Mouse (Mus musculus): ENCODE data around the gene Gm20696. TPM values are rescaled to one million over a fixed set of nuclear protein-coding genes. Genes with fewer than 3 reads are reported as not detected.

Gene Gm20696
- polyA plus RNA-seq, 1 experiment from 2014 or later: 3.0 TPM

DNA sequence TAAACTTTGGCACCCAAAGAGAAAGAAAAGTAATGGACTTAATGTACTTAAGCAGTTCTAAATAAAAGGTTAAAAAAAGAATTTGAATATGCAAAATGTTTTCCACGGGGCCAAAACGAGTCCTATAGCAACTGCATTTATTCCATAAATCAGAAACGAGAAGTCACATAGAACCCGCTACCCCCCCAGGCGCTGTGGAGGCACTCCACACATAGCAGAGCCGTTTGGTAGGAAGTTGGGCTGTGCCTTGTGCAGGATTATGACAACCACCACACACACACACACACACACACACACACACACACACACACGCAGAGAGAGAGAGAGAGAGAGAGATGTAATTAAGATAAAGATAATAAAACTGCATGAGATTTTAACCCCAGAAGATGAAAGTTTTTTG lies 46.1 kb downstream of the Gm20696 start:
- Histone ChIP-seq H3K4me1 (ENCODE audit: control insufficient read depth, insufficient read depth, low read length) (peaks cover 1% of the 10 kb centered on the region), H3K9me3 (ENCODE audit: control insufficient read depth, low read length) (no peaks in the 10 kb centered on the region), H3K36me3 (ENCODE audit: control insufficient read depth, insufficient read depth, low read length) (no peaks in the 10 kb centered on the region), H3K4me3 (ENCODE audit: low read depth, low read length) (no peak overlapping the region), H3K27me3 (ENCODE audit: control insufficient read depth, insufficient read depth, low read length) (no peaks in the 10 kb centered on the region), H3K27ac (ENCODE audit: low read depth, low read length) (no peak overlapping the region), H3K9ac (replicated peaks; ENCODE audit: low read depth, low read length) (no peak overlapping the region), H3K4me2 (ENCODE audit: low read depth, low read length) (no peak overlapping the region)
- WGBS: 75% methylated on average over 7 of the region's 7 CpGs
- no peak for ATAC-seq (ENCODE audit: low read depth)

GRCm38 (mm10) chr6:99619964-99620363 lies 46.6 kb downstream of the Gm20696 start:
- no peaks in the 10 kb centered on the region for H3K27me3 ChIP-seq (ENCODE audit: control insufficient read depth, insufficient read depth, low read length)
- no peak overlapping the region for H3K4me2 ChIP-seq (ENCODE audit: low read depth, low read length)
- 66% methylated on average over 8 of the region's 8 CpGs for WGBS
- no peaks in the 10 kb centered on the region for H3K36me3 ChIP-seq (ENCODE audit: control insufficient read depth, insufficient read depth, low read length)
- H3K9ac ChIP-seq (replicated peaks; ENCODE audit: low read depth, low read length): no peak overlapping the region
- no peak overlapping the region for H3K27ac ChIP-seq (ENCODE audit: low read depth, low read length)
- ATAC-seq (ENCODE audit: low read depth): no peak
- H3K4me1 ChIP-seq (ENCODE audit: control insufficient read depth, insufficient read depth, low read length): peaks cover 6% of the 10 kb centered on the region
- H3K9me3 ChIP-seq (ENCODE audit: control insufficient read depth, low read length): no peaks in the 10 kb centered on the region
- no peak overlapping the region for H3K4me3 ChIP-seq (ENCODE audit: low read depth, low read length)

DNA sequence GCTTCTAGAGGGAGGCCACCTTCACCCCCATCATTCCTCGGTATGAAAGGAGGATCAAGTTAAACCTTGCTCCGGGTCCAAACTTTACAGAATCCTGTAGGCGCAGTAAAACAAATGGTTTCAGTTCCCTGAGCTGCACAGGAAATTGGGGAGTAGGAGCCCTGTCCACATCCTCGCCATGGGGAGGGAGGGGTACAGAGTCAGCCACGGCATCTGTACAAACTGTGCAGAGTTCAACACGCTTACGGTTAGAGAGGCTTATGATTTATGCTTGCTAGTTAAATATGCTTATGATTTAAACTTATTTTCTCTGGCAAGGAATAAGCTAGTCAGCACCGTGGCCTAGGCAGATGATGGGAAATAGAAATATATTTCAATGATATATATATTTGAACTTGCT lies 47.1 kb downstream of the Gm20696 start:
- Histone ChIP-seq H3K4me1 (ENCODE audit: control insufficient read depth, insufficient read depth, low read length) (peaks cover 7% of the 10 kb centered on the region), H3K9ac (replicated peaks; ENCODE audit: low read depth, low read length) (no peak overlapping the region), H3K4me3 (ENCODE audit: low read depth, low read length) (no peak overlapping the region), H3K4me2 (ENCODE audit: low read depth, low read length) (no peak overlapping the region), H3K36me3 (ENCODE audit: control insufficient read depth, insufficient read depth, low read length) (no peaks in the 10 kb centered on the region), H3K27me3 (ENCODE audit: control insufficient read depth, insufficient read depth, low read length) (no peaks in the 10 kb centered on the region), H3K27ac (ENCODE audit: low read depth, low read length) (no peak overlapping the region), H3K9me3 (ENCODE audit: control insufficient read depth, low read length) (no peaks in the 10 kb centered on the region)
- WGBS: 77% methylated on average over 8 of the region's 8 CpGs
- no peak for ATAC-seq (ENCODE audit: low read depth)

DNA sequence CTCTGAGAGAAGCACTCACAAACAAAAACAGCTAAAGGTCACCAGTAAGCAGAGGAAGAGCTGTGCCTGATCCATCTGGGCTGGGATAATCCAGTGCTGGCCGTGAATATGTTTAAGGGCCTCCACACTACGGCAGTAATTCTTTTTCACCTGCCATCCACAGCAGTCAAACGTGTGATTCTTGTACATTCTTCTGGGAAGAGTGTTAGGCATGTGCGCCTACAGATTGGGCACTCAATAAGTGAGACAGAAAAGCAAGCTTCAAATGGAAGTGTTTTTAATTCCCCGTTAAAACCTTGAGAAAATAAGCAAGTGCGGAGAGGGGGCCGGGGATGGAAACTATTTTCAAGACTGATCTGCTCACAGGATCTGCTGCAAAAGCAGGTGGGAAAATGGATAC lies 48.7 kb downstream of the Gm20696 start:
- no peak for ATAC-seq (ENCODE audit: low read depth)
- 69% methylated on average over 7 of the region's 7 CpGs for WGBS

GRCm38 (mm10) chr6:99617415-99617814 lies 49.2 kb downstream of the Gm20696 start:
- Histone ChIP-seq H3K27me3 (ENCODE audit: control insufficient read depth, insufficient read depth, low read length) (no peaks in the 10 kb centered on the region), H3K4me1 (ENCODE audit: control insufficient read depth, insufficient read depth, low read length) (peaks cover 7% of the 10 kb centered on the region), H3K4me3 (ENCODE audit: low read depth, low read length) (no peak overlapping the region), H3K36me3 (ENCODE audit: control insufficient read depth, insufficient read depth, low read length) (no peaks in the 10 kb centered on the region), H3K4me2 (ENCODE audit: low read depth, low read length) (no peak overlapping the region), H3K9ac (replicated peaks; ENCODE audit: low read depth, low read length) (no peak overlapping the region), H3K27ac (ENCODE audit: low read depth, low read length) (no peak overlapping the region), H3K9me3 (ENCODE audit: control insufficient read depth, low read length) (no peaks in the 10 kb centered on the region)
- no peak for ATAC-seq (ENCODE audit: low read depth)
- WGBS: 71% methylated on average over 1 of the region's 1 CpGs

More for the DNA sequence above, 48.7 kb downstream of the Gm20696 start:
- H3K36me3 ChIP-seq (ENCODE audit: control insufficient read depth, insufficient read depth, low read length): no peaks in the 10 kb centered on the region
- H3K4me1 ChIP-seq (ENCODE audit: control insufficient read depth, insufficient read depth, low read length): peaks cover 7% of the 10 kb centered on the region
- no peak overlapping the region for H3K4me2 ChIP-seq (ENCODE audit: low read depth, low read length)
- H3K9ac ChIP-seq (replicated peaks; ENCODE audit: low read depth, low read length): no peak overlapping the region
- no peak overlapping the region for H3K27ac ChIP-seq (ENCODE audit: low read depth, low read length)
- no peaks in the 10 kb centered on the region for H3K27me3 ChIP-seq (ENCODE audit: control insufficient read depth, insufficient read depth, low read length)
- no peak overlapping the region for H3K4me3 ChIP-seq (ENCODE audit: low read depth, low read length)
- no peaks in the 10 kb centered on the region for H3K9me3 ChIP-seq (ENCODE audit: control insufficient read depth, low read length)

GRCm38 (mm10) chr6:99615272-99615751 lies 51.3 kb downstream of the Gm20696 start:
- peaks cover 7% of the 10 kb centered on the region for H3K4me1 ChIP-seq (ENCODE audit: control insufficient read depth, insufficient read depth, low read length)
- H3K4me3 ChIP-seq (ENCODE audit: low read depth, low read length): no peak overlapping the region
- no peak overlapping the region for H3K27ac ChIP-seq (ENCODE audit: low read depth, low read length)
- no peaks in the 10 kb centered on the region; the same call in 1 of the 2 replicates for H3K27me3 ChIP-seq (ENCODE audit: control insufficient read depth, insufficient read depth, low read length)
- H3K9ac ChIP-seq (replicated peaks; ENCODE audit: low read depth, low read length): no peak overlapping the region
- H3K36me3 ChIP-seq (ENCODE audit: control insufficient read depth, insufficient read depth, low read length): no peaks in the 10 kb centered on the region
- no peak overlapping the region for H3K4me2 ChIP-seq (ENCODE audit: low read depth, low read length)
- ATAC-seq (ENCODE audit: low read depth): peak; percentile 49; the same call in 1 of the 2 replicates
- 10% methylated on average over 10 of the region's 10 CpGs for WGBS
- no peaks in the 10 kb centered on the region for H3K9me3 ChIP-seq (ENCODE audit: control insufficient read depth, low read length)

DNA sequence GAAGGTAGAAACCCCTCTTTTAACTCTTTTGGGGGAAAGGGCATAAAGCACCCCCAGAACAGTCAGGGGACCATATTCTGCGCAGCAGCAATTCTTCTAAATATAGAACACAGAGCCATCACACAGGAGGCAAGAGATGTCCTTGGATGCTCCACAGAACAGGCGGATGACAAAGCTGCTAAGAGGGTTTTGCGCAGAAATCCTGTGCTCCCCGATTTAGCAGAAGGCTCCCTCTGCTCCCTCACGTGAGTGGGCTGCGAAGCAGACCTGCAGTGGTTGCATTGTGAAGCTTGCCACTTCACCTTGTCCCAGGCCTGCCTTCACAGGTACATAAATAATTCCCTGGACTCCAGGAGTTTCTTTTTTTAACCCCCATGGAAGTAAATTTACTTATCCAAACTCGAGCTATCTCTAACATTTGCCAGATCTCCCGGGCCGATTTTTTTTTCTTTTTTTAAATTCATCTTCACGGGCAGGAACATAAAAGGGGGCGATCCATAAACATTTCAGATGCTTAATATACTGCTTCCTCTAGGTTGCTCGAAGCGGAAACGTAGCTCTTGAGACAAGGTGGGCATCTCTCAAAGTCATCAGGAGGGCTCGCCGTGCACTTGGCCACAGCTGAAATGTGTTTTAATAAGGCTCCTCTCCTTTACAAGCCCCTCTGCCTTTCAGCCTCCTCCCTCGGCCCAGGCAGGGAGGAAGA lies 51.9 kb downstream of the Gm20696 start:
- Histone ChIP-seq H3K4me2 (ENCODE audit: low read depth, low read length) (no peak overlapping the region), H3K27ac (ENCODE audit: low read depth, low read length) (no peak overlapping the region), H3K4me1 (ENCODE audit: control insufficient read depth, insufficient read depth, low read length) (peaks cover 7% of the 10 kb centered on the region), H3K9me3 (ENCODE audit: control insufficient read depth, low read length) (no peaks in the 10 kb centered on the region), H3K27me3 (ENCODE audit: control insufficient read depth, insufficient read depth, low read length) (no peaks in the 10 kb centered on the region; the same call in 1 of the 2 replicates), H3K4me3 (ENCODE audit: low read depth, low read length) (no peak overlapping the region), H3K9ac (replicated peaks; ENCODE audit: low read depth, low read length) (no peak overlapping the region), H3K36me3 (ENCODE audit: control insufficient read depth, insufficient read depth, low read length) (no peaks in the 10 kb centered on the region)
- 48% methylated on average over 17 of the region's 17 CpGs for WGBS
- no peak for ATAC-seq (ENCODE audit: low read depth)

GRCm38 (mm10) chr6:99611866-99612265 lies 54.7 kb downstream of the Gm20696 start:
- H3K27me3 ChIP-seq (ENCODE audit: control insufficient read depth, insufficient read depth, low read length): no peaks in the 10 kb centered on the region; the same call in 1 of the 2 replicates

More at GRCm38 (mm10) chr6:99611866-99612265, 54.7 kb downstream of the Gm20696 start:
- 68% methylated on average over 6 of the region's 6 CpGs for WGBS
- Histone ChIP-seq H3K4me1 (ENCODE audit: control insufficient read depth, insufficient read depth, low read length) (peaks cover 7% of the 10 kb centered on the region), H3K9me3 (ENCODE audit: control insufficient read depth, low read length) (no peaks in the 10 kb centered on the region), H3K4me2 (ENCODE audit: low read depth, low read length) (no peak overlapping the region), H3K27ac (ENCODE audit: low read depth, low read length) (no peak overlapping the region), H3K36me3 (ENCODE audit: control insufficient read depth, insufficient read depth, low read length) (no peaks in the 10 kb centered on the region), H3K4me3 (ENCODE audit: low read depth, low read length) (no peak overlapping the region), H3K9ac (replicated peaks; ENCODE audit: low read depth, low read length) (no peak overlapping the region)
- no peak for ATAC-seq (ENCODE audit: low read depth)
